Mouse (Mus musculus): ENCODE data around the gene Grid1.
A peak's percentile ranks its signal among the peaks of the same experiment; 100 is the strongest.

The Grid1 gene

DNA sequence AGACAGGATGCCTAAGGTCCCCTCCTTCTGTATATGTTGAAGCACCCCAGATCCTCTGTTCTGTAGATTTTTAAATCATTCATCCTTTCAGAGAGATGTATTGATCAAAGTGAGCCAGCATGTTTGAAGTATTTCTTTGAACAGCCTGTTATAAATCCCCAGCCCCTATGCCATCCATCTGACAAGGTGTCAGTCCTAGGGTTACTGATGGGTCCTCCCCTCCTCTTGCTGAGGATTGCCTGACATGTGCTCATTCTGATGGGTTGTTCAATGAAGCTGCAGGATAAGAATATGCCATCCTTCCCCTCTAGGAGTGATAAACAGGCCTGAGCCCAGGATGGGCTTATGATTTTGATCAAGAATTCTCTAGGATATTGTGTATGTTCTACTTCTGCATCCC is 411.5 kb downstream of the Grid1 start:
- no peak for DNase-seq

- DNase-seq, result no peak
These were observed 423.0 kb downstream of the Grid1 start for GRCm38 (mm10) chr14:35242882-35243281.

DNA sequence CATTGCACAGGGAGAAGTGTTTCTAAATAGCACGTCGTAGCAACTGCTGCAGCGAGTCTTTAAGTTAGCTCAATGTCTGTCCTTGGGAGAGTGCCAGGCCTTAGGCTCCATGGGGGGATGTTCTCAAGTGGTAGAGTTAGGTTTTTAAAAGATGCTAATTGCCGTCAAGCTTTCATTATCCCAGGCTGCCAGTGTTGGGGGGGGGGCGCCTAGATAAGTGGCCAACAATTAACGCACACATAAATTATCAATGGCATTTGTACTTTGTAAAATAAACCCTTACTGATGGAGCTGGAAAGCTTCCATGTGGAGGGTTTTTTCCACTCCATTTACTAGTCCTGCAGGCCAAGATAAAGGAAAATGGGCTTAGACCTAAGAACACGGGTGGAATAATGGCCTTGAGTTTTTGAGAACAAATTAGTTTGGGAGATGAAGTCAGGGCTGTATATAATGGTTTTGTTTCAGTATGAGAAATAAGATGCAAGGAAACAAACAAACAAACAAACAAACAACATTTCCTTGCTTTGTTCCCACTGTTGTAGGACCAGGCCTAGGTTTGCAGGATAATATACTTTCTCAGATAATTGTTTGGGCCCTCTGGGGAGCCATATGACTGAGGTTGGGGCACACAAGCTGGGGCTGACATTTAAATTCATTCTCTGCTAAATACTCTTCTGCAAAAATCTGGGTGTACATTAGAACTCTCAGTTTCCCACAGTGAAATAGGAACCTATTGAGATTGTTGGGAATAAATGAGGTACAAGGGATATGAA is 425.1 kb downstream of the Grid1 start:
- no peak for DNase-seq

DNA sequence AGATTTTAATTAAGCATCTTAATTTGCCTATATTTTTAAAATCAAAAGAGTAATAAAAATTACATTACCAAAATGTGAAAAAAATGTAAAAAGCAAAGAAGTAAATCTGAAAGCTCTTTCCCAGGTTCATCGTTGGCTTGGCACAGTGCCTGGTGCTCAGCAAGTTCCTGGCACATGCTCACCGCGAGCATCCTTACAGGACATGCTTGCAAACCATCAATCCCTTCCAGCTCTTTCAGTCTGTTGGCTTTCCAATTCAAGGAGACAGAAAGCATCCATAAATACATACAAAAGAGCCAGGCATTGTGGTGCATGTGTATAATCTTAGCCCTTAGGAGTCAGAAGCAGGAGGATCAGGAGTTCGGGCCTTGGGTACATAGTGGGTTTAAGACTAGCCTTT is 430.5 kb downstream of the Grid1 start:
- DNase-seq, result no peak

- no peak for DNase-seq
These were observed 434.6 kb downstream of the Grid1 start for GRCm38 (mm10) chr14:35254477-35254876.

- no peak for DNase-seq
These were observed 450.4 kb downstream of the Grid1 start for GRCm38 (mm10) chr14:35270260-35270659.

GRCm38 (mm10) chr14:35309201-35309600 is 489.3 kb downstream of the Grid1 start:
- no peak for DNase-seq

GRCm38 (mm10) chr14:35313380-35314299 is 493.7 kb downstream of the Grid1 start:
- DNase-seq, result no peak

- DNase-seq, result peak; percentile 3
These were observed 506.4 kb downstream of the Grid1 start for GRCm38 (mm10) chr14:35326306-35326705.

GRCm38 (mm10) chr14:35336561-35336960 is 516.7 kb downstream of the Grid1 start:
- DNase-seq, result no peak

DNA sequence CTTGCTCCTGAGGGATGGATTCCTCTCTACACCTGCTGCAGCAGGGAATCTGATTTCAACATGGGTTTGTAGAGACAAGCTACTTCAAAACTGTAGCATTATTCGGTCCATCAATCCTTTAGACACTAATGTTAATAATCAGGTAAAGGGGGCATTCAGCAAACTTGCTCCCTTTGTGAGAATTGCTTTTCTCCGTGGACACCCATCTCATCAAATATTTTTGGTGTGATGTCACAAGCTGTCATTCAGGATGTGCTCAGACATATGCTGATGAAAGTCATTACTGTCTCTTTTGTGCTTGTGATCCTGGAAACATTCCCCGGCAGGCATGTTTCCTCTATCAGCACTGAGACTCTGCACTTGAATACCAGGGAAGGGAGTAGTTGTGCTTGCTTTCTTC is 536.1 kb downstream of the Grid1 start:
- DNase-seq, result no peak

- DNase-seq, result no peak
These were observed 536.7 kb downstream of the Grid1 start for GRCm38 (mm10) chr14:35356480-35357085.

- peak; percentile 9 for DNase-seq
These were observed 538.4 kb downstream of the Grid1 start for GRCm38 (mm10) chr14:35358136-35358821.

DNA sequence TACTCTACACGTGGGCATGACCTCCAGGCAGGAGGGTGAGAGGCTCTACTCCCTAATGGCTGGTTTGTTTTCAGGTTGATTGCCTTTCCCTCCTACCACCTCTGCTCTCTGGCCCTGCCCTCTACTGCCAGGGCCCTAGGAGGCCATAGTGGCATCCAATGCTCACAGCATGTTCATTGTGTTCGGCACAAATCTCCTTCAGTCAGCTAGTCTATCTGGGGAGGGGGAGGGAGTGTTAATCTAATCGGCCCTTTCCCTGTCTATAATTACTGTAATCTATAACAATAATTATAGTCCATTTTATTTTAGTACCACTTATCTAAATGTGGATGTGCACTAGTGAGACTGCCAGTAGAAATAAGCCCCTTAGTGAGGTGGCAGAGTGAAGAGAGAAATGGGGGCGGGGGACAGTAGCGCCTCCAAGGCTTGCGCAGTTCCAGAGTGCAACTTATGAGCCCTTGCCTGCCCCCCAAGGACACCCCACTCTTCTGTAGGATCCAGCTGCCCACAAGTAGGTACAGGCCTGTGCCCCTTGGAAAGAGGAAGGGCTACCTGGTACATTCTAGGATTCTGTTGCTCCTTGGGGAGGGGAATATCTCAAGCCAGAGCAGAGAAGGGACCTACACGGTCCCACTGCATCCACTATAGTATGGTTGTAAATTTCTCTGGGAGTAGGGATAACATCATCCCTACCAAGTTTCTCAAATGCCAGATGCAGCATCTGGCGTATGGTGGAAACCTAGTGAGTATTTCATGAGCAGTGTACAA is 545.5 kb downstream of the Grid1 start:
- DNase-seq, result no peak

DNA sequence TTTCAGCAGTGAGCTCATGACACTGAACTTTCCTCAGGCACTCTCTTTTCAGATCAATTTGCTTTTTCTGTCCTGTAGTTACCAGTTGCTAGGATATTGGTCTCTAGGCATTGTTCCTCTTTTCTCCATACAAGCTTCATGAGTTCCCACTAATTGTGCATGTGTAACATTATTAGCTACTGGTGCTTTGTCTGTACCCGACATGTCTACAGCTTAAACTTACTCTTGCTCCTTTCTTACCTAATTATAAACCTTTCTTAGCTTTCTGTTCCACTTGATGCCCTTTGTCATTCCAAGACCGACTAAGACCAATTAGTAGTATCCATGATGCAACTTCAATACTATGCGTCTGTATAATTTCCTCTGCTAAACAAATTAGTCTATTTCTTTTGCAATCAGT is 554.5 kb downstream of the Grid1 start:
- no peak for DNase-seq

DNA sequence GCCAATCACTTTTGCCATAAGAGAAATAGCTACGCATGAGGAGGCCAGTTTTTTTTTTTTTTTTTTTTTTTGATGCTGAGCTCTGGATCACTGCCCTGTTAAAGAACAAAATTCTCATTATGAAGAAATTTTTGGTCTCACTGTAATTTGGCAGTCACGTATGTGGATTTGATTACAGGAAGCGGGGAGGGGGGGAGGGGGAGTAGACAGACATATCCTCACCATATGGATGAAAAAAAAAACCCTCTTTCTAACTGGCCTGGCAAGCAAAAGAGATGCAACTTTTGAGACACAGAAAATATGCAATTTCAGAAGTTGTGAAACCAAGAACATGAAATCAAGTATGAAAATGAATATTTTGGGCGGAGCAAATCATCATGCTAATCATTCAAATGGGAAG is 573.7 kb downstream of the Grid1 start:
- no peak for DNase-seq

DNA sequence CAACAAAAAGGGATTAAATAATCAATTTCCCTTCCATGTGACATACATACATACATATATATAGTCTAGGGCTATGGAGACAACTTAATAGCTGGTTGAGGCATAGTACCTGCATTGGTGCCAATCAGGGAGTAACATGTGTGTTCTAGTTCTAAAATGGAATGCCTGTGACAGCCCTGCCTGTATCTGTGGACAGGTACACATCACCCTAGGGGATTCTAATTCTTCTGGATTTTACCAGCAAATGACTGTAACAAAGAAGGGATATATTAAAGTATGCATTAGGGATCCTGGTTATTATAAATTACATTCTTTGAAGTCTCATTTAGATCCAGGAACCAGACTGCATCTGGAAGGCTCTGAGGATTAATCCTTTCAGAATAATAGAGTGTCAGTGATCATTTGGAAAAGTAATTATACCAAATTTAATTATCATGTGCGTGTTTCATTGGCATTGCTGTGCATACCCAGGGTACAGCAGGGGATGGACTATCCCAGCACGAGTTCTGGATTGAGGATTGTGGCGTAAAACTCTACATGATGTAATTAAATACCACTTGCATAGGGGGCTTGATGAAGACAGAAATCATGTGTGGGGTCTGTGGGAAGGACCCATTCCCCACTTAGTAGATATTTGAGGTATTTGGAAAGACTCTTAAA is 584.5 kb downstream of the Grid1 start:
- no peak for DNase-seq

- no peak for DNase-seq
These were observed 610.4 kb downstream of the Grid1 start for GRCm38 (mm10) chr14:35430259-35430658.

GRCm38 (mm10) chr14:35453702-35454101 is 633.8 kb downstream of the Grid1 start:
- DNase-seq, result no peak

GRCm38 (mm10) chr14:35468254-35468653 is 648.3 kb downstream of the Grid1 start:
- no peak for DNase-seq

GRCm38 (mm10) chr14:35486017-35486416 is 666.1 kb downstream of the Grid1 start:
- DNase-seq, result no peak

- no peak for DNase-seq
These were observed 682.4 kb downstream of the Grid1 start for GRCm38 (mm10) chr14:35502324-35502723.

All from kidney, adult 9 months (tissue).